Mouse (Mus musculus) B cell, adult 62 days (primary cell): Measurements from ENCODE around the gene Cbx3. TPM values are rescaled to one million over a fixed set of nuclear protein-coding genes. Genes with fewer than 3 reads are reported as not detected.

ENCODE experiments used
- total RNA-seq: library from RNA; stranded (reverse); gene quantifications from 4 replicates; pipeline ENCODE4 v1.2.4, GENCODE M21; 2023

Gene Cbx3
- 67.0 to 83.3 TPM (median 73.3 TPM) in 4 replicates for total RNA-seq

GRCm38 (mm10) chr6:51470311-51471178 lies at the start of gene Cbx3:
Gene Cbx3, plus strand, starts transcription at chr6:51470360.

GRCm38 (mm10) chr6:51432535-51433397 lies 37.4 kb upstream of the Cbx3 start, which contains the start of gene Nfe2l3:
Gene Nfe2l3, plus strand, starts transcription at chr6:51432670.

GRCm38 (mm10) chr6:51469715-51470310 lies 347 bp upstream of the Cbx3 start, which contains the start of gene Hnrnpa2b1:
Gene Hnrnpa2b1, minus strand, starts transcription at chr6:51469894.

GRCm38 (mm10) chr6:51523807-51524320 lies 53.7 kb downstream of the Cbx3 start, which contains the start of gene Snx10:
Gene Snx10, plus strand, starts transcription at chr6:51523901.

Other genes starting within 250 kb of the Cbx3 start
- gene Nfe2l3, start 37.7 kb upstream of the Cbx3 start, total RNA-seq, result not detected in 4 replicates
- 953 to 993 TPM (median 967 TPM) in 4 replicates for gene Hnrnpa2b1, start 466 bp upstream of the Cbx3 start, total RNA-seq
- 10.1 to 13.5 TPM (median 10.5 TPM) in 4 replicates for gene Snx10, start 53.5 kb downstream of the Cbx3 start, total RNA-seq